Mouse (Mus musculus) bone marrow, adult 2 months (tissue): ENCODE measurements around the gene Rarg. TPM values are rescaled to one million over a fixed set of nuclear protein-coding genes. Genes with fewer than 3 reads are reported as not detected.

ENCODE experiments used
- H3K27ac ChIP-seq: fragments of 200-500 bp; 2 replicates; pipeline ENCODE4 v1.5.1; 2012; ENCODE audit warnings: low read depth, mild to moderate bottlenecking, control low read depth, inconsistent platforms, low read length; ENCODE audit not compliant: control insufficient read depth, poor library complexity, insufficient read depth
- H3K4me1 ChIP-seq: fragments of 200-500 bp; 2 replicates; pipeline ENCODE4 v1.6.1; 2011; ENCODE audit warnings: low read length; ENCODE audit not compliant: control insufficient read depth, insufficient read depth
- H3K4me3 ChIP-seq: fragments of 200-500 bp; replicated peaks from 2 replicates; pipeline ENCODE3; 2011; ENCODE audit warnings: mild to moderate bottlenecking, low read depth, low read length, control low read depth; ENCODE audit not compliant: control insufficient read depth
- CTCF ChIP-seq: fragments of 200-500 bp; IDR thresholded peaks from 2 replicates; pipeline ENCODE4 v1.5.1; 2011; ENCODE audit warnings: low read length, control low read depth; ENCODE audit not compliant: control insufficient read depth, insufficient read depth
- POLR2A ChIP-seq: fragments of 200-500 bp; IDR thresholded peaks from 2 replicates; pipeline ENCODE4 v1.6.1; 2011; ENCODE audit warnings: low read depth, mild to moderate bottlenecking, control low read depth, low read length, borderline replicate concordance; ENCODE audit not compliant: control insufficient read depth
- WGBS: fragments of 180-500 bp; shearing (Covaris S2); methylation state at CpG from one replicate; pipeline ENCODE4 v1.1.7; 2018; 5-methylcytosine and 5-hydroxymethylcytosine counted together
- polyA plus RNA-seq: library from polyadenylated mRNA; stranded (reverse); fragments of >200 nt; gene quantifications from 2 replicates; pipeline ENCODE4 v1.2.4, GENCODE M21; 2011; ENCODE audit warnings: low replicate concordance; ENCODE audit not compliant: missing spikeins, insufficient read depth, insufficient read length

Gene Rarg
- polyA plus RNA-seq, 1 experiment: 36.3 TPM

DNA sequence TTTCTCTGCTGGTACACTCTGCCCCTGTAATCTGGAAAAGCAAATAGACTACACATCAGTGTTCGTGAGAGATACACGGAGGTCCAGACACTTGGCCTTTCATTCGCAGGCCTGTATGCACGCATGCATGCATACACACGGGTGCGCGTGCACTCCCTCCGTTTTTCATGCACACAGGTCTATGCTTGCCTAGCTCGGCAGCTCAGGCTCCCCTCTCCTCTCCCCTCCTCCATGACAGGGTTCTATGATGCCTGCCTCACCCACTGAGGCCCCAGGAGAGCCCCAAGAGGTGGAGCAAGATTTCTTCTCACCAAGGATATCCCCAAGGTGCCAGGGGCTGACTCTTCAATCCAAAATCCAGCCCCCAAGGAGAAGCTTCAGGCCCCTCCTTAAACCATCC lies 7.3 kb downstream of the Rarg start:
- TF ChIP-seq POLR2A: no peak
- no peak for TF ChIP-seq CTCF
- H3K4me3 ChIP-seq: no peak overlapping the region
- WGBS: 80% methylated on average over 9 of the region's 9 CpGs
- H3K27ac ChIP-seq: no peak overlapping the region
- H3K4me1 ChIP-seq: no peaks in the 10 kb centered on the region; the same call in 1 of the 2 replicates

DNA sequence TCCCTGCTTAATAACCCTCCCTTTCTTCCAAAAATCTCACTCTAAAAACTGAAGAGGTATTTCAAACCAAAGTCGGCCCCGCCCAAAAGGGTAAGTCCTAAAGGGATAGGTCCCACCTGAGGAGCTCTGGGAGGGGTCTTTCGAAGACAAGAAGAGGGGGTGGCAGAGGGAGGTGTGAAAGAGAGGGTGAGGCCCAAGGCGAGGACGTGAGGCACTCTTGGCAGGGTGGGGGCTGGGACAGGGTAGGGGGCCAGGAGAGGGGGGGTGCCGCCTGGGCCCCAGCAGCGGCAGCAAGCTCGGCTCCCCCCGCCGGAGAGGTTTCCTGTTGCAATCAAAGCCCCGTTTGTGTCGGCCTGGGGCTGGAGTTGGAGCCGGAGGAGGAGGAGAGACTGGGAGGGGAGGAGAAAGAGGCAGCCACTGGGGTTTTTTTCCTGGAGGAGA lies 8.0 kb downstream of the Rarg start:
- WGBS: 12% methylated on average over 13 of the region's 13 CpGs

DNA sequence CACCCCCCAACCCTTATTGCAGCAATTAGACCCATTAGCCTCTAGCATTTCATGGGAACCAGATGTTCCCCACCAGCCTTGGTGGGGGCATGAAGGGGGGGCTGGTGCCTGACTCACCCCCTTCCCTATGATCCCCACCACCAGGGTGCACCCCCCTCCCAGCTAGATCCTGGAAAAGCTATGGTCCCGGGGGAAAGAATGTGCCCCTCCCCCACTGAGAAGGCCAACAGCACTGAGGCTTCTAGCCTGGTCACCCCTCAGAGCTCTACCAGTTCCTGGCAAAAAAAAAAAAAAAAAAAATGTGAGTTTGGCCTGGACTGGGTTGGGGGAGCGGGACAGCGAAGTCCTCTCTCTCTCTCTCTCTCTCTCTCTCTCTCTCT lies 8.5 kb downstream of the Rarg start:
- 35% methylated on average over 3 of the region's 3 CpGs for WGBS
- Histone ChIP-seq H3K4me1 (peaks cover 1% of the 10 kb centered on the region; the same call in 1 of the 2 replicates), H3K27ac (no peak overlapping the region), H3K4me3 (no peak overlapping the region)
- TF ChIP-seq CTCF (no peak), POLR2A (no peak)

More for the DNA sequence above, 8.0 kb downstream of the Rarg start:
- Histone ChIP-seq H3K4me3 (no peak overlapping the region), H3K27ac (no peak overlapping the region), H3K4me1 (no peaks in the 10 kb centered on the region; the same call in 1 of the 2 replicates)
- no peak for TF ChIP-seq CTCF
- no peak for TF ChIP-seq POLR2A

DNA sequence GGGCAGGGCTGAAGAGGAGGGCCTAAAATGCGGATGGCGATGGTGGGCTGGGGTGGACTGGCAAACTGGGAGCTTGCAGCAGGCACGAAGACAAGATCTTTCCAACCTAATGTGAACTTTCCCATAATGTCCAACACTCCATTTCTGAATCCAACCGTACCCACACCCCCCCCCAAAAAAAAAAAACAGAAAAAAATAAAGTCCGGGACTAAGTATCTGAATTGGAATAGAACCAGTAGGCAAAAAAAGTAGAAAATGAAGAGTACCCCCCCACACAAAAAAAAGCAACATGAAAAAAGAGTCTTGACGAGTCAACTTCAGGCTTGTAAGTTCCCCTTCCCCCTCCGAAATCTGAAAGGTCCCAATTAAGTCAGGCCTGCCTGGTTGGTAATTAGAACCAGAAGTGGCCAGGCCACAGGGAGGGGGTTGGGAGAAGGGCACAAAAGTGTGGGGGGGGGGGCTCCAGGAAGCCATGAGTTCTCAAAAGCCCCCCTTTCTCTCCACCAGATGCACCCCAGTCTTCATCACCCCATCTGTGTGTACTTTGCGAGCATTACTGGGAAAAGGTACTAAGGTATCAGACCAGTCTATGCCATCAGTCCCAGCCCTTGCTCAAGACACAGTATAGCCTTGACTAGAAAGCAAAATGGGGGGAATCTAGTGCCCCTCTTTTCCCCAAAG lies 9.0 kb downstream of the Rarg start:
- Histone ChIP-seq H3K4me1 (peaks cover 1% of the 10 kb centered on the region; the same call in 1 of the 2 replicates), H3K27ac (peak overlapping the region; percentile 91; the same call in 1 of the 2 replicates), H3K4me3 (peak overlapping the region; percentile 35)
- TF ChIP-seq CTCF (no peak), POLR2A (no peak)
- WGBS: 12% methylated on average over 8 of the region's 8 CpGs

DNA sequence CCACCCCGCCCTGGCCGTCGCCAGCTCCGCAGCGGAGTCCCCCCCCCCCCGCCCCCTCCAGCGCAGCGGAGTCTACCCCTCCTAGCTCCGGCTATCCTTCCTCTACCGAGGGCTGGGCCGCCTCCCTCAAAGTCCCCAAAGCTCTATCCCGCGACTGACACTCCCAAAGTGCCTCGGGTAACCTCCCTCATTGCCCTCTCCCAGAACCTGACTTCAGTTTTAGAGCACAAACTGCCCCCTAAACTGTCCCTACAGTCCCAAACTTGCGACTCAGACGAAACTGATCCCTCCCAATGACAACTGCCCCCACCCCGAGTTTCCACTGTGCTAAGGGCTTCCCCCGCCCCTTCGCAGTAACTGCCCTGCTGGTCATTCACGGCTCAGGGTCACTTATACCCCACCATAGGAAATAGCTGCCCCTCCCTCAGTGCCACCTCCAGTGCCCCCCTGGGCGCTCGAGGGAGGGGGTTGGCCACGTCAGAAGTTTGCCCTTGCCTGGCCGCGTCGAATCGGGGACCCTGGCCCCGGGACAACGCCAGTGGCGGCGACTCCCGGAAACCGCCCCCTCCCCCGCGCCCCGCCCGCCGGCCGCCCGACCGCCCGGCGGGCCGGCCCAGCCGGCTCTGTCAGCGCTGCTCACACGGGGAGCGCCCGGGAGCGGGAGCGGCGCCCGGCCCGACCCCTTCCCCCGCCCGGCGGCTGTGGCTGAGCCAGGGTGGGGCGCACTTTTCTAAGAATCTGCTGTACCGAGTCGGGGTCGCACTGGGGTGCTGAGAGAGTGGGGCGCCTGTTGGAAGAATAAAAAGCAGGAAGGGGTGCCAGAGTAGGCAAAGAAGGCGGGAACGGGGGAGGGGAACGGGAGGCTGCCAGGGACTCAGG lies 9.8 kb downstream of the Rarg start:
- TF ChIP-seq CTCF (no peak), POLR2A (0 out of 2 replicates have a peak, but pooled peaks have one; percentile 7)
- Histone ChIP-seq H3K4me3 (peak overlapping the region; percentile 67), H3K4me1 (peaks cover 1% of the 10 kb centered on the region; the same call in 1 of the 2 replicates), H3K27ac (peak overlapping the region; percentile 91)
- under 1% methylated on average over 58 of the region's 65 CpGs for WGBS

DNA sequence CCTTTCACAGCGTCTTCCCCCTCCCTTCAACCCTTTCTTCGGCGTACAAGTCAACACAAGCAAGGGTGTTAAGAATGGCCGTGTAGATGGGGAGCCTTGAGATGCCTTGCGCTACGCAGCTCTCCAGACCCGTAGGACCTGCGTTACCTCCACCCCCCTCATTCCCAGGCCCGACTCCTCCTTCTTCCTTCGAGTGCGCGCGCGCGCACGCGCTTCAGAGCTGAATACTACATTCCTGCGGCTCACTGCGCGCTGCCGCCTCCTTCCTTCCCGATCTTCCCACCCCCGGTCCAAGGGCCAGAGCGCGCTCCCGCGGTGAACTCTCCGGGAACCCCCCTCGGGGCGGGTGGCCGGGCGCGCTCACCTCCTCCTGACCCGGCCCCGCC lies 10.5 kb downstream of the Rarg start:
- peak overlapping the region; percentile 81 for H3K27ac ChIP-seq
- peak; percentile 40; the same call in 1 of the 2 replicates for TF ChIP-seq POLR2A
- TF ChIP-seq CTCF: no peak
- under 1% methylated on average over 32 of the region's 35 CpGs for WGBS
- peaks cover 1% of the 10 kb centered on the region; the same call in 1 of the 2 replicates for H3K4me1 ChIP-seq
- H3K4me3 ChIP-seq: peak overlapping the region; percentile 85

DNA sequence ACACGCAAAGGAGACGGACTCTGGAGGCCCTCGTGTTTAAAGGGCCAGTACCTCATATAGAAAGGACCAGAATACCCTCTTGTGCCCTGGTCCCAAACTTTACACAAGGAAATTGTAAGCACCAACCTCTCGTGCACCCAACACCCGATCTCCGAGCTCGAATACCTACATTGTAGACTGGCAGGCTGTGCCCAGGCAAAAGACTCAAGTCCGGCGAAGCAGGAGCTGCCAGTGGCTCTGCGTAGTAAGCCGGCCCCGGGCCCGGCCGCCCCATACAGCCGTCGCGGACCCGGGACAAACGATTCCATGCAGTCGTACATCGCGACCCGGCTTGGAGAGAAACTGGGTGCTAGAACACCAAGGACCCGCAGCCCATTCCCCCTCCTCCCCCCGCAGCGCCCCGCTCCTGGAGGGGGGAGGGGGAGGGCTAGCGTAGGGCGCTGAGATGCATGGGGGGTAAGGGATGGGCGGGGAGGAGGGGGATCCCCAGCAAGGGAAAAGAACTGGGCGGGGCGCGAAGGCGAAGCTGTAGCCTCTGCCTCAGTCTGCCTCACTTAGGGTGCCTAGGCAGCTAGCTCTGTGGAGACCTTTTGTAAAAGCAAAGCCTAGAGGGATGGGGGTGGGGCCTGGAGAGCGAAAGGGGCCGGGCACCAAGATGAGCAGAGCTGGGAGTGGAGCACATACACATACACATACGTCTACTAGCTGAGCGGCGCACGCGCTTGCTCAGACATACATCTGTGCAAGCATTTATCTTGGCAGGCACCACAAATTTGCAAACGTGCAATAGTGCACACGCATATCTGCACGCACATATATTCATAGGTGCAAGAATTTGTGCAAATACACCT lies 11.2 kb downstream of the Rarg start:
- H3K4me1 ChIP-seq: peaks cover 1% of the 10 kb centered on the region; the same call in 1 of the 2 replicates
- no peak for TF ChIP-seq CTCF
- TF ChIP-seq POLR2A: peak; percentile 76
- peak overlapping the region; percentile 81 for H3K27ac ChIP-seq
- 1% methylated on average over 44 of the region's 44 CpGs for WGBS
- H3K4me3 ChIP-seq: peak overlapping the region; percentile 85
